Mouse (Mus musculus) limb, embryonic 13.5 days (tissue): ENCODE data around the gene Calhm3. TPM values are rescaled to one million over a fixed set of nuclear protein-coding genes. Genes with fewer than 3 reads are reported as not detected.

Experiments used
- polyA plus RNA-seq: library from polyadenylated mRNA; unstranded; fragments of >200 nt; fragmentation: Nextera tagmentation; extraction: Ambion mirVana; gene quantifications from 2 replicates; pipeline ENCODE4 v1.2.1, GENCODE M21; 2015

Gene Calhm3
- polyA plus RNA-seq, 1 experiment from 2014 or later = not detected

Other genes with a start within 250 kb of the Calhm3 start
- 0.98 and 2.2 TPM in 2 replicates for gene Ina, start 143.1 kb downstream of the Calhm3 start, polyA plus RNA-seq
- gene Nt5c2, start 142.6 kb downstream of the Calhm3 start, polyA plus RNA-seq = 86.8 and 95.2 TPM in 2 replicates
- 23.3 and 25.0 TPM in 2 replicates for gene Pcgf6, start 106.9 kb downstream of the Calhm3 start, polyA plus RNA-seq
- 5.7 and 5.8 TPM in 2 replicates for gene Taf5, start 90.0 kb downstream of the Calhm3 start, polyA plus RNA-seq
- gene Usmg5, start 67.1 kb downstream of the Calhm3 start, polyA plus RNA-seq = 1,251 and 1,259 TPM in 2 replicates
- gene Pdcd11, start 67.0 kb downstream of the Calhm3 start, polyA plus RNA-seq = 9.9 and 10.8 TPM in 2 replicates
- 8.3 and 9.4 TPM in 2 replicates for gene Calhm2, start 19.5 kb downstream of the Calhm3 start, polyA plus RNA-seq
- gene Calhm1, start 13.5 kb downstream of the Calhm3 start, polyA plus RNA-seq = not detected in 2 replicates
- 7.9 and 8.2 TPM in 2 replicates for gene Neurl1a, start 21.1 kb upstream of the Calhm3 start, polyA plus RNA-seq